Mouse (Mus musculus): ENCODE results near the gene Rnf214.

Rnf214 gene

DNA sequence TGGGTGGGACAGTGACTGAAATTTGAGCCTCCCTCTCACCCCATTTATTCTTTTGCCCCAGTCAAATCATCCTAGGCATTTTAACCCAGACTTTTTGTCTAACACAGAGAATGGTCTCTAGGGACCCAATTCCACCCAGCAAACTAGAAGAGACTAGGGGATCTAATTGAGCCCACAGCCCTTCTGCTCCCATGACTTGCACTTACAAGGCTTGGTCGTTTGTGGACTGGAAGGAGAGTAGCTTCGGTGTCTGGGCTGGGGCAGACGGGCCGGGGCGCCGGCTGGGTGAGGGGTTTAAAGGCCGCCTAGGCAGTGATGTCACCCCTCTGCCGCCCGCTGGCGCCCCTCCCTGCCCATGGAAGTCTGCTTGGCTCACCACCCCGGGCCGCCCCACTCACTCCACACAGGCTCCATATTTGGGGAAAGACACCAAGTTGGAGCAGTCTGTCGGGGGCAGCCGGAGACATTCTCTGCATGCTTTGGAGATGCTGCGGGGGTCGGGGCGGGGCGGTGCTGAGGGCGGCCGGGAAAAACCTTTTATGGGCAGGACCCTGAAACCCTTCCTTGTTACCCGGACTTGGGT lies 29.0 kb upstream of the Rnf214 start, which contains the start of gene Tagln:
Gene Tagln, minus strand, starts transcription at position 431 of the 583 bp plus-strand sequence.
- in situ Hi-C loops (cut with MboI, MseI): no loop called here

DNA sequence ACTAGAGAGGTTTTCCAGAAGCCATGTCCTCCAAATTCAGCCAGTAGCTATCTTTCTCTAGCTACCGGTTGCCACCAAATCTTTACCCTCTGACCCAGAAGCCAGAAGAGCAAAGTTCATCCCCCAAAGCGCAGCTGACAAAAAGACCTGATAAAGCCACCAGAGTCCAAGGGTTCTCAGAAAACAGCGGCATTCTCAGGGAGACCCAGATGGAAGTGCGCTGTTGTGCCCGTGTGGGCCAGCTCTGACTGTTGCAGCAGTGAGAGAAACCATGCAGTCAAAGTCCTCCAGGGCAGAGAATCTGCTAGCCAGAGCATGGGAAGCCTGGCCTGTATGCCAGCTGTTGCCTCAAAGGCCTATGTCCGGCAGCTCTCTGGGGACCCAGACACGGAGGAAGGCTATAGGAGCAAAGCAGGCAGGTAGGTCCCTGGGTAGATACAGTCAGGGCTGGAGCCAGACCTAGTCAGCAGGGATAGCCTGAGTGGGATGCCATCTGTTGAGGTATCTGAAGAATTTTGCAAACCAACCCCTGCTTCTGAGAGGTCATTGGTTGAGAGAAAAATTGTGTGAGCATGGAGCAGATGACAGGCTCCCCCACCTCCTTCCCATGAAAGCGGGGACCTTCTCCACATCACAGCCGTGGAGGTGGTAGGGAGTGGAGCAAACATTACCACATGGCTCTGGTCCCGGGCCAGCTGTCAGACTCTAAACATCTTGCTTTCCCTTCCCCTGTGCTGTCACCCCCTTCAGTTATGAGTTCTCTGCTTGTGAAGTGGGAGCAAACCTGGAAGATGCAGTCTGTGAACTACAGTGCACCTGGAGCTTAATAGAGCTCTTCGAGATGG lies 26.1 kb upstream of the Rnf214 start:
- in situ Hi-C loops (cut with MboI, MseI): no loop called here

- in situ Hi-C loops (cut with MboI, MseI): no loop called here
Measured at GRCm38 (mm10) chr9:45931958-45932357, 25.2 kb upstream of the Rnf214 start.

- in situ Hi-C loops (cut with MboI, MseI): no loop called here
Measured at GRCm38 (mm10) chr9:45929285-45929684, 22.6 kb upstream of the Rnf214 start.

DNA sequence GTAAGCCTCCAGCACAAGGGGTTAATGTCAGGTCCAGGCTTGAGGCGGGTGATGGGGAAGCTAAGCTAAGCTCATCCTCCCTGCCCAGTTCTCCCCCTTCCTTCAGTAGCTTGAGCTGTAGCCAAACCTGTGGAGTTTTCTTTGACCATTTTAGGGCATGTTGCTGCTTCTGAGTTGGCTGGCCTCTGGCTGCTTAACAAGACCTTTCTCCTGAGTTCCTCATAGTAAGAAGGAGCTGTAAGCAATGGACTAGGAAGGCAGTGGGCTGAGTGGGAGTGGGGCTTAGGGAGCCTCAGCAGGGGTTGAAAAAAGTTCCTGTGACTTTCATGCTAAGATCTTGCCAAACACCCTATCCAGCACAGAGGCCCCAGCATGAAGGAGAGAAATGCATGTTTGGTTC lies 13.2 kb upstream of the Rnf214 start:
- in situ Hi-C loops (cut with MboI, MseI): no loop called here

DNA sequence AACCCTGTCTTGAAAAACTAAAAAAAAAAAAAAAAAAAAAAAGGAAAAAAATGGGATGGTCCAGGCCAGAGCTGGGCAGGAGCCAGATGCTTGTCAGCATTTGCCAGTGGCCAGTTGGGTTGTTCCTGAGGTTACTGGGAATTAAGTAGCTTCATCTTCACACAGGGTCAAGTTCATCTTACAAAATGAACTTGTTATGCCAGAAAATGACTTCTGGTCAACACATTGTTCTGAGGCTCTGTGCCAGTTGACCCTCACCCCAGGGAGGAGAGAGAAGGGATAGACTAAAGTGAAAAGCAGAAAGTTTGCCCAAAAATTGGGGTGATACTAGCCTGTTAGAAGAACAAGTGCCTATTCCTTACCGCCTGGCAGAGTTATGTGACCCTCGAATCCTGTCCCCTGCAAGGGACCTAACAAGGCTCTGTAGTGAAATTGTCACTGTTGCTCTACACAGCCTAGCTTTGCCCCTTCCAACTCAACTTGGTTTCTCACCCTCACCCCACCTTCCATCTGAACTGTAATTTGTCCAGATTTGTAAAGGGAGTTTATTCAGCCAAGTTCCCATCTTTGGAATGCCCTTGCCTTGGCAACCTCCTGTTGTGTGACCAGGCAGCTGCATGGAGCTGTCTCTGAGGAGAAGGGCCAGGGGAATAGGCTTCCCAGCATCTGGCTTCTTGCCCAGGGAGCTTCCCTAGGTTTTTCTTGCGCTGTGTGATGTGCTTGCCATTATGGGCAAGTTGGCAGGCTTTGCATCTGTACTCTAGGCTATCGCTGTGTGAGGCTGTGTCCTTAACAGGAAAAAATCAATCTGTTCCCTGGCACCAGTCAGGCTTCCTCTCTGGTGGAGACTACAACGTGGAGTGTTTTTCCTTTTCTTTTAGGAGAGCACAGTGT lies 10.6 kb upstream of the Rnf214 start:
- in situ Hi-C loops (cut with MboI, MseI): no loop called here

DNA sequence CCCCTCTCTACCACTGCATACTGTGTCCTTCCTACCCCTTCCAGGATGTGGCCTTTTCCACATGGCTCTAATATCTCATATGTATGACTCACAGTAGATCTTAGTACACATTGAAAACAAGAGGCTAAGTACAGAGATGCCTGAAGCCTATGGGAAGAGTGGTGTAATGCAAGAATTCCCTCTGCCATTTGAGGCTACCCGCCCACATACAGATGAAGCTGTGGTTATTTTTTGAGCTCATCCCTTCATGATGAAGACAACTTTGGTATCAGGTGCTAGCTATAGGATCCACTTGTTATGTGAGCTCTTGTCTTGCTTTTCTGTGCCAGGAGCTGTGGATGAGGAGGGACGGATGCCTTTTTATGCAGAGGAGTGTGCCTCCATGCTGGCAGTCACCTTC lies 8.9 kb upstream of the Rnf214 start:
- in situ Hi-C loops (cut with MboI, MseI): no loop called here

- in situ Hi-C loops (cut with MboI, MseI): no loop called here
Measured at GRCm38 (mm10) chr9:45911673-45912072, 5.0 kb upstream of the Rnf214 start.

DNA sequence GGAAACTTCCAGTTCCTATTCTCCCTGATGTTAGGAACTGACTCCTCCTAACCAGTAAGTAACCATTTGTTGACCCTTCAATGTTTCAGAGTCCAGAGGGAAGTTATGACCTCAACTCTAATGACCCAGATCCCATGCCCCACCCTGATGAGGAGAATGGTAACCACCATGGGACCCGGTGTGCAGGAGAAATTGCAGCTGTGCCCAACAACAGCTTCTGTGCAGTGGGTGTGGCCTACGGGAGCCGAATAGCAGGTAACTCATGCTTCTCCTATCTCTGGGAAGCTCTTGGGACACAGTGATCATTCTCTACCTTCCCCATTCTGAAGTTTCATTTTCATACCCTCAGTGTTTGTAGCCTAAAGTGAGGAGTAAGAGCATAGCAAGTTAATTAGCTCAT lies 4.3 kb upstream of the Rnf214 start:
- in situ Hi-C loops (cut with MboI, MseI): no loop called here

DNA sequence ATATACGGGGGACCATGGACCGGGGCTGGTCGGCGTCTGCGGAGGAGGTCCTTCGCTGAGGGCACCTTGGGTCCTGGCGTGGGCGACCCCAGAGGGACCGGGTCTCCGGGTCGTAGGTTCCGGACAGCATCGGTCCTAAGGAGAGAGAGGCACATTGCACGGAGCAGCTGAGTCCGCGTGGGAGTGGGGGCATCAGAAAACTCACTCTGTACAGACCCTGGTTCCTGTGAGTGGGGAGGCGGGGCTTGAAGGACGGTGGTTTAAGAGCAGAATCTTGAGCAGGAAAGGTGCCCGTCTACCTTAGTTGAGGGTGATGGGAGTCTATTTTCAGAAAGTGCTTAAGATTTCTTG lies 342 bp upstream of the Rnf214 start:
- in situ Hi-C loops (cut with MboI, MseI): no loop called here

GRCm38 (mm10) chr9:45905811-45906237 lies 887 bp downstream of the Rnf214 start:
- in situ Hi-C loops (cut with MboI, MseI): no loop called here

DNA sequence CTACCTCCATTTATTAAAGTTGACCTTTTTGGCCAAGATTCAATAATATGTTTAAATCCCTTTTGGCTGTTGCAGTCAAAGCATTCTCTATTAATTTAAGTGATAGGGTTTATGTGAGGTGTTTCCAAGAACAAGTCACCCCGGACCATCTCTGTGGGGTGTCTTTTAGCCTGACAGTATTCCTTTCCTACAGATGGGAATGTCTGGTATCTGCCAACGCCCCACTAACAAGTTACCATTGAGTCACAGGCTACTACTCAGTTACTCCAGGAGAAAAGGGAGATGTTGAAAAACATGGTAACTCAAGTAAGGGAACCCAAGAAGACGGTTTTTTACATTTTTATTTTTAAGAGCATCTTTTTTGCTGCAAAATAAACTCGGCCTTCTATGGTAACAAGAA lies 1.5 kb downstream of the Rnf214 start:
- in situ Hi-C loops (cut with MboI, MseI): no loop called here

DNA sequence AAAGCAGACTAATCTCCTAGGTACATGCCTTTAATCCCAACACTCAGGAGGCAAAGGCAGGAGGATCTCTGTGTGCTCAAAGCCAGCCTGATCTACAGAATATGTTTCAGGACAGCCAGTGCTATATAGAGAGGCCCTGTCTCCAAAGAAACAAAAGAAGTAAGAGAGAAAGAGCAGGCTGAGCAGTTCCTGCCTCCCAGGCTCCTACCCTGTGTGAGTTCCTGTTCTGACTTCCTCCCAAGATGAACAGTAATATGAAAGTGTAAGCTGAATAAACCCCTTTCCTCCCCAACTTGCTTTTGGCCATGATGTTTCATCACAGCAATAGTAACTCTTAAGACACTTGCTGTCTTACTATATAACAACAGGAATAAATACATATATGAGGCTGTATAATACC lies 13.0 kb downstream of the Rnf214 start:
- in situ Hi-C loops (cut with MboI, MseI): no loop called here

DNA sequence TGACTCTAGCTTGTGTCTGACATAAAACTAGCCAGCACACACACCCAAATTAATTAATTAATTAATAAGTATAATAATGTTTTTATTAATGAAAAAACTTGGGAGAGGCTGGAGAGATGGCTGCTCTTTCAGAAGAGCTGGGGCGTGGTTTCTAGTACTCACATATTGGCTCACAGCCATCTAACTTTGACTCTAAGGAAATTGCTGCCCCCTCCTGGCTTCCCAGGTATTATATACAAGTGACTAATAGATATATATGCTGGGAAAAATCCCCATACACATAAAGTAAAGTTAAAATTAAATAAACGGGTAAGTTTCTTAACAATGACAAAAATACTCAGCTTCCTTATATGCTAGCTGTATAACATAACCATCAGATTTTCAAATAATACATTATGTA lies 28.8 kb downstream of the Rnf214 start:
- in situ Hi-C loops (cut with MboI, MseI): no loop called here

- in situ Hi-C loops (cut with MboI, MseI): no loop called here
Measured at GRCm38 (mm10) chr9:45870265-45870664, 36.4 kb downstream of the Rnf214 start.

- in situ Hi-C loops (cut with MboI, MseI): no loop called here
Measured at GRCm38 (mm10) chr9:45869181-45869580, 37.5 kb downstream of the Rnf214 start.

GRCm38 (mm10) chr9:45861813-45862212 lies 44.9 kb downstream of the Rnf214 start:
- in situ Hi-C loops (cut with MboI, MseI): no loop called here

GRCm38 (mm10) chr9:45859364-45859763 lies 47.3 kb downstream of the Rnf214 start:
- in situ Hi-C loops (cut with MboI, MseI): no loop called here

DNA sequence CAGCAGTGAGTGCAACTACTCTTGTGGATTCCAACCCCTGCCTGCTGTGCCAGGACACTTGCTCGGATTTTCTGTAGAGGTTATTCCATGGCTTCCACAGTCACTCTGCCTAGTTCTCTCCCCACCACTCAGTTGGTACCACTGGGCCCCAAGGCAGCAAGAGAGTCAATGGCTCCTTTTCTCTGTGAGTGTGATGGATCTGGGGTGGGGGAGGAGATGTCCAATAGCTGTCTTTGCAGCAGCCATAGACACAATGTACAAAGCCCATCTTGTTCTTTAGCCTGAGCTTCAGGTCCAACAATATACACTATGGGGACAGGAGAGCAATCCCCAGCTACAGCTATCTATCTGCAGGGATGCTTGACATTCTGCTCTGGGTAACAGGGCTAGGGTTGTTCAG lies 52.6 kb downstream of the Rnf214 start:
- in situ Hi-C loops (cut with MboI, MseI): no loop called here

DNA sequence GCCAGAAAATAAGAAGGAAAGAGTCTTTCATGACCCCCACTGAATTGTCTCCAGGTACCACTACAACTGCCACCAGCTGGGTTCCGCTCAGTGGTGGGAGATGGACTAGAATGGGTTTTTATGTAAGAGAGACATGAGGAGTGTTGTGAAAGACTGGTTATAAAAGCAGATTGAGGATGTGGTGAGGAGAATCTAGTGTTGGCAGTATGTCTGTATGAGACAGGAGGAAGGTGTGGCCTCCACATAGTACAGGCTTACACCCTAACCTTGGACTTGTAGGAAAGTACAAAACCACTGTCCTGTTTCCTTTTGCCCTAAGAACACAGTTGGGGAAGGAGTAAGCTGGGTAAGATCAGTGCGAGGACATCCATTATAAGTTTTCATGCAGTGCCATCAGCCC lies 53.0 kb downstream of the Rnf214 start:
- in situ Hi-C loops (cut with MboI, MseI): no loop called here

DNA sequence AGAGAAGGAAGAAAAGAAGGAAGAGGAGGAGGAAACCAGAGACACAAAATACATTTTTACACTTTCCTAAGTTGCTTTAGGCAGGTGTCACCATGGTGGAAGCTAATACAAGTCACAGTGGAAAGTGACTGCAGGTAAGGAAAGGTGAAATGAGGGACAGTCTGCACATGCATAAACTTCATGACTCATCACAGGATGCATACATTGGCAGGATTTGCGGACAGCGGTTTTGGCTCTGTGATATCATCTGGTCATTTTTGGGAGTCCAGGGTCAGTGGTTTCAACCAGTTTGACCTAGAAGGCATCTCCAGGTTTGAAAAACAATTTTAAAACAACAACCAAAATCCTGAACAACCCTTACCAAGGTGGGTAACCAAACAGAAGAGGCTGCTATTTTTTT lies 54.9 kb downstream of the Rnf214 start:
- in situ Hi-C loops (cut with MboI, MseI): no loop called here

DNA sequence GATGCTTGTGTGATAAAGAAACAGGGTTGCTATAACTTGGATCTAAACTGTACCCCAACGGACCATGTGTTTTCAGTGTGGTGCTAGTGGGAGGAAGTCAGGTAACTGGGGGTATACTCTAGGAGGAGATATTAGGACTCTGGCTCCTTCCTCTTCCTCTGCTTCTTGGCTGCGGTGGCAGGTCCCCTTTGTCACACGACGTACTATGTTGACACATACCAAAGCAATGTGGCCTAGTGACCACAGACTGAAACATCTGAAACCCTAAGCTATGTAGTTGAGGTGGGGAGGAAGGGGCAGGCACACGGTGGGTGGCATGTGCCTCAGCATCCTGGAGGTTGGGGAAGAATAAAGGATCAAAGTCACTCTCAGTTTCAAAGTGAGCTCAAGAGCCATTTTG lies 55.4 kb downstream of the Rnf214 start:
- in situ Hi-C loops (cut with MboI, MseI): no loop called here

Measured in regulatory T cell (primary cell).